In the genomic region with DNA sequence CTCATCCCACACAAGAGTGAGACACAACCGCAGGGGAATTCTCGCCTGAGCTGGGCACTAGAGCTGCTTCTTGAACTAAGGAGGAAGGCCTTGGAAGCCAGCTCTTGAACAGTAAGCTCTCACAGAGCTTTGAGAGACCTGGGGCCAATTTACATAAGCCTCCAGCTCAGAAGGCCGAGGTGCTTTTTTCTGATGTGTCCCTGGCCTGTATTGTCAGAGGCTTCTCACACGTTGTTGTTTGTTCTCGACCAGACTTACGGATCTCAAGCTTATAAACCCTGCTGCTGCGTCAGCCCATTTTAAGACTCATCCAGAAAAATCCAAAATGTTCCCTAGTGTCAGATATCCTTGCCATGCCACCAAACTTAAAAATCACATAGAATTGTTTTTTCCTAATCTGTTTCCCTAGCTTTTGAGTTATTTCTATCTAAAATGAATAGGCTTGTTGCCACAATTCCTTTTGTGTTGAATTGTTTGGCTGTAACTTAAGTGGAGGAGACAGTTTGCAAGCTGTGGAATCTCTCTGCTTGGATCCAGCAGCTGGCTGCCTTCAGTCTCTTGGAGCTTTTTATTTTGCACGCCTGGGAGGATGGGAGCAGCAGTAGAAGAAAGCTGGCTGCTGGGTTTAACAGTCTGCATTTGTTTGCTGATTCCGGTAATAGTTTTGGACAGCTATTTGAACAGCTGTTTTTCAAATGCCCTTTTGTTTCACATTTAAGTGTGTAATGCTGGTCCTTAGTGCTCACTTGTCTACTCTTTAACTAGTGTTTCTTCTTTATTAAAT, we compare ENCODE assay signal across 8 mouse cellular contexts.
DNase-seq lines count a peak whose midpoint lies in the region; ATAC-seq and TF ChIP-seq lines count a peak whose summit lies in the region.

No protein-coding gene starts in this region.

- H3K4me1 ChIP-seq in forebrain, postnatal 0 days (ENCODE audit: insufficient read depth), result no peaks in the 10 kb centered on the region
- H3K4me1 ChIP-seq in forebrain, embryonic 10.5 days, result peaks cover 10% of the 10 kb centered on the region
- peaks cover 7% of the 10 kb centered on the region for H3K4me1 ChIP-seq in brown adipose tissue, adult 24 weeks (ENCODE audit: control insufficient read depth, insufficient read depth, insufficient read length, low read length)

- no peak overlapping the region for H3K9ac ChIP-seq in forebrain, postnatal 0 days

- H3K9me3 ChIP-seq in forebrain, postnatal 0 days (ENCODE audit: low read length), result no peaks in the 10 kb centered on the region
- H3K9me3 ChIP-seq in forebrain, embryonic 10.5 days, result no peaks in the 10 kb centered on the region

- ATAC-seq in forebrain, postnatal 0 days, result peak; percentile 84
- no peak for ATAC-seq in monocyte, adult 5-6 weeks (replicated peaks; ENCODE audit: insufficient number of reproducible peaks, low FRiP score, low TSS enrichment, poor library complexity, severe bottlenecking)
- no peak for ATAC-seq in megakaryocyte, adult 5-6 weeks (ENCODE audit: poor library complexity, severe bottlenecking)

- H3K27ac ChIP-seq in forebrain, postnatal 0 days (ENCODE audit: low read depth, low read length), result no peak overlapping the region
- no peak overlapping the region for H3K27ac ChIP-seq in forebrain, embryonic 10.5 days
- H3K27ac ChIP-seq in brown adipose tissue, adult 24 weeks (replicated peaks; ENCODE audit: low read depth, low read length), result peak overlapping the region; percentile 47; the same call in 1 of the 2 replicates

- no peak overlapping the region for H3K4me2 ChIP-seq in forebrain, postnatal 0 days (ENCODE audit: low read depth)

- no peak for TF ChIP-seq CTCF in forebrain, postnatal 0 days (IDR thresholded peaks at IDR 0.05; ENCODE audit: low read depth)

- no peak overlapping the region for H3K4me3 ChIP-seq in forebrain, postnatal 0 days (ENCODE audit: low read depth, low read length)
- H3K4me3 ChIP-seq in forebrain, embryonic 10.5 days, result no peak overlapping the region
- H3K4me3 ChIP-seq in brown adipose tissue, adult 24 weeks (ENCODE audit: insufficient read depth, low read depth, low read length), result no peak overlapping the region

- DNase-seq in forebrain, postnatal 0 days, result peak; percentile 47
- no peak for DNase-seq in forebrain, embryonic 10.5 days (ENCODE audit: extremely low spot score, low spot score)
- DNase-seq in heart, postnatal 36 days, result peak; percentile 32 to 47
- peak; percentile 20 to 55 for DNase-seq in left cerebral cortex, adult 18-20 months (ENCODE audit: low spot score in 2 of 2)
- DNase-seq in retina, postnatal 1 day, result peak; percentile 82

- H3K36me3 ChIP-seq in forebrain, postnatal 0 days (ENCODE audit: insufficient read depth), result no peaks in the 10 kb centered on the region
- no peaks in the 10 kb centered on the region for H3K36me3 ChIP-seq in forebrain, embryonic 10.5 days (replicated peaks)

- H3K27me3 ChIP-seq in forebrain, postnatal 0 days (ENCODE audit: insufficient read depth, low read length), result no peaks in the 10 kb centered on the region
- H3K27me3 ChIP-seq in forebrain, embryonic 10.5 days (ENCODE audit: poor library complexity, severe bottlenecking), result no peaks in the 10 kb centered on the region

- WGBS in forebrain, postnatal 0 days, result 27% methylated on average over 9 of the region's 9 CpGs
- 33% methylated on average over 9 of the region's 9 CpGs for WGBS in forebrain, embryonic 10.5 days

- intact Hi-C loops in heart, postnatal 36 days (cut with DNase I), result loop anchor here (1.0 to 5.0 kb wide), 2 partner anchors 16 to 45 kb away; no protein-coding TSS in a partner anchor
